Mouse (Mus musculus): ENCODE data around the gene Tpk1. TPM values are rescaled to one million over a fixed set of nuclear protein-coding genes. Genes with fewer than 3 reads are reported as not detected.
A peak's percentile ranks its signal among the peaks of the same experiment; 100 is the strongest.

Gene Tpk1
- total RNA-seq, 1 experiment from 2014 or later, result 18.5 TPM

DNA sequence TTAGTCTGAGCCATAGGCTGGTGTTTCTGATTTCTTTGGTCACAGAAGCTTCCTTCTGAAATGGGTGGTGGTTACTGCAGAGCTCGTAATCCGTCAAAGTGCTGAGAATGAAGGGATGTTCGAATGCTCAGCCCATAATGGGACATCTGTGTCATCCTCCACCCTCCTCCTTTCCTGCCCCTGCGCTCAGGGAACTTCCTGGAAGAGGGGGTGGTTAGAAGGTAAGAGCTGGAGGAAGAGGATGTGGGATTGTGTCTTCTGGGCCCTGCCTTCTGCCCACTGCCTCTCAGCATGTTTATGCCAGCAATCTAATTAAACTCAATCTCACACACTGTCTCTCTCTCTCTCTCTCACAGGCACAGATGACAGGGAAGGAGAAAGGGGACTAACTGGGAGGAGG is 317.0 kb downstream of the Tpk1 start:
- no peak for ATAC-seq (replicated peaks in 1 of 2; ENCODE audit: insufficient read depth in 1 of 2, low FRiP score in 2 of 2, low TSS enrichment in 1 of 2, low read depth in 1 of 2, poor library complexity in 2 of 2, severe bottlenecking in 2 of 2)

DNA sequence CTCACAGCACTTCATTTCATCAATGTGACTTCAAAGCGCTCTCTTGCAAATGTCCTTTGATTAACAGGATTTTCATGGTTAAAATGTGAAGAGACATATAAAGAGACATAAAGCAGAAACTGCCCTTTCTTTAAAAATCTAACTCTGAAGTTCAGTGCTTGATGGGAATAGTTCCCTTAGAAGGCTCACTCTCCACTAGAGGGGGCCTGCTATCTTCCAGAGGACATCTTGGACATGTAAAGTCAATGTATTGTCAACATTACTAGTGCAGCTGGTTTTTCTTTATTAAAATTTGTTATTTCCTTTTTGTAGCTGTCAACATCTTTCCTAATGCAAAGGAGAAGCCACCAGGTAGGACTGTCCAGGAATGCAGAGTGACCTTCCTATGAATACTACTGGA is 318.4 kb downstream of the Tpk1 start:
- no peak for ATAC-seq (replicated peaks in 1 of 2; ENCODE audit: insufficient read depth in 1 of 2, low FRiP score in 2 of 2, low TSS enrichment in 1 of 2, low read depth in 1 of 2, poor library complexity in 2 of 2, severe bottlenecking in 2 of 2)

DNA sequence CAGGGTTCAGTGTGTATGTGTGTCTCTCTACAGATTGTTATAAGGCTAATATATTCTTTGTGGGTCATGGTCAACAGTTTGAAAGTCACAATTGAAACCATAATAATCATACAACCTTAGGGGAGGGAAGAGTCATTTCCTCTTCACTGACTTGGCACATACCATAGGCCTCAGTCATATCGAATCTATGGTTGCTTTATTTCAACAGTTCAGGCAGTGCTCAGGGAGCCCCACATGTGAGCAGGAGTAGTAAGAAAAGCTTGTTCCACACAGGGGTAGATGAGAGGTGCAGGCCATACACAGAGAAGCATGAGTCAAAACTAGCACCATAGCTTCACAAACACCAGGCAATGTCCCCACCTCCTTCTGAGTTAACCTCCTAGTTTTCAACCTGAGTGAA is 323.1 kb downstream of the Tpk1 start:
- no peak for ATAC-seq (replicated peaks in 1 of 2; ENCODE audit: insufficient read depth in 1 of 2, low FRiP score in 2 of 2, low TSS enrichment in 1 of 2, low read depth in 1 of 2, poor library complexity in 2 of 2, severe bottlenecking in 2 of 2)

DNA sequence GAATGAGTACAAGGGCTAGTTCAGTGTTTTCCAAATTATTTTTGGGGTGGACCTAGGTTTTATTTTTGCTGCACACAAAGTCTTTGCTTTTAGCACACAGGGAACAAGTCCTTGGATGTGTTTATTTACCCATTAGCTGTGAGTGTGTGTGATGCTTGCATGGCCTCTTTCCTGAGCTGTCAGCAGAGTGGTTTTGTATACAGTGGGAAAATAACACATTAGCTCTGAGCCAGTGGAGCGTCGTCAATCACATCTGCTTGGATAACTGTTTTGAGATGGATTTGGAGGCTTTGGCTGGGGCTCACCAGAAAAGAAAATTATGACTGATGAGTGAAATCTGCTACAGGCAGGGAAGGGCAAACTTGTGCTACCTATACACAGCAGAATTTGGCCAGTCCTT is 323.7 kb downstream of the Tpk1 start:
- no peak for ATAC-seq (replicated peaks in 1 of 2; ENCODE audit: insufficient read depth in 1 of 2, low FRiP score in 2 of 2, low TSS enrichment in 1 of 2, low read depth in 1 of 2, poor library complexity in 2 of 2, severe bottlenecking in 2 of 2)

DNA sequence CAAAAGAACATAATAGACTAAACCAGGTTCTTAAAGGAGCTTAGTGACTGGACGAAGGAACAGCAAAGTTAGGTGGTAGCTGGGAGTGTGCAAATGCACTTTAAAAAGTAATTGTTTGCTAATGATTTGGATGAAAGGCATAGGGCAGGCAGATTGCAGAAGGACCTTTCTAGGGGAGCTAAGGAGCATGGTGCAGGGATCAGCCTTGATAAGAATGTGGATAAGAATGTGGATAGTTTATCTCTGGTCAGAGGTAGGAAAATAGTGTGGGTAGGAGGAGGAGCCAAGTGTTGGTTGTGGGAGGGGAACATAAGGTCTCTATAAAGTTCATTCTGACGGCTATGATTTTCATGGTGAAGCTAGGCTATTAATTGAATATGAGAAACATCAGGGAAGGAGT is 327.3 kb downstream of the Tpk1 start:
- ATAC-seq (replicated peaks in 1 of 2; ENCODE audit: insufficient read depth in 1 of 2, low FRiP score in 2 of 2, low TSS enrichment in 1 of 2, low read depth in 1 of 2, poor library complexity in 2 of 2, severe bottlenecking in 2 of 2), result no peak

DNA sequence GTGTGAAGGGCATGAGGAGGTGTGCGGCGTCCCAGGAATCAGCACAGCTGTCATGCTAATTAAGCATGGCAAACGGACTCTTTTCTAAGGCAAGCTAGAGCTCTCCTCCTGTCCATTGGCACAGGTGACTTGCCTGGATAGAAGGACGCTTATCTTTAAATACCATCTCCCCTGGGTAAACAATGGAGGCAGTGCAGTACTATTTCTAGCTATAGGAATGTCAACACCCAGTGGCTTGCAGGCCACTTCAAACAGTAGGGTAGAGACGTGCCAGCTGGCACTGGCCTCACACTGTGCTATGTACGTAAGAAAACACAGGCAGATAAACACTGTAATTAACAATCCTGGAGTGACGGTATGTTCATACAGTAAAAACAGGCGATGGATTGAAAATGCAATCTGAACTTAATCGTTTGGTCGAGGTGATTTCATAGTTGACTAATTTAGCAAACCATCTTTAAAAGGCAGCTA is 328.6 kb downstream of the Tpk1 start:
- no peak for ATAC-seq (replicated peaks in 1 of 2; ENCODE audit: insufficient read depth in 1 of 2, low FRiP score in 2 of 2, low TSS enrichment in 1 of 2, low read depth in 1 of 2, poor library complexity in 2 of 2, severe bottlenecking in 2 of 2)

DNA sequence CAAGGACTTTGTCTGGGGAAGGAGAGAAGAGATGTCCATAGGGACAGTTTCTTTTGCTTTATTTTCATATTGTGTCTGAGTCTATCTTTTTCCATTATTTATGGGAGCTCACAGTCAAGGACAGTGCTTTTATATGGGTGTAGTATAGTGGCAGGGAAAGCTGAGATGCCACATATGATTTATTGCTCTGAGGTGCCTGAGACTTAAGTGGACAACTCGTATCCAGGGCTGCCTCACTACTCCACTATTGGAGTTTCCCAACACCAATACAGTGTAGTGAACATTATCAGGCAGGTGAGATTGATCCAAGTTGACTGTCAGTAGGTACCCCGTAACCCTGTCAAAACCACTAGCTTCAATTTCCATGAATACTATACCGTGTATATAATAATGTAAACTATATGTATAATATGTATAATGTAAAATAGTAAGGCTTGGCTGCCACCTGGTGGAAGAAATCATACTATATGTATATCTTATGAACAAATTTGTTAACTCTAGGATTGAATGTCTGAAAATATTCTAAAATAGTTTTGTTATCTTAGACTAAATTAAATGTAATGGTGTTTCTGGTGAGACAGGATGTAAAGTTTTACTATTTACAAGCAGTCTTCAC is 330.4 kb downstream of the Tpk1 start:
- no peak for ATAC-seq (replicated peaks in 1 of 2; ENCODE audit: insufficient read depth in 1 of 2, low FRiP score in 2 of 2, low TSS enrichment in 1 of 2, low read depth in 1 of 2, poor library complexity in 2 of 2, severe bottlenecking in 2 of 2)

DNA sequence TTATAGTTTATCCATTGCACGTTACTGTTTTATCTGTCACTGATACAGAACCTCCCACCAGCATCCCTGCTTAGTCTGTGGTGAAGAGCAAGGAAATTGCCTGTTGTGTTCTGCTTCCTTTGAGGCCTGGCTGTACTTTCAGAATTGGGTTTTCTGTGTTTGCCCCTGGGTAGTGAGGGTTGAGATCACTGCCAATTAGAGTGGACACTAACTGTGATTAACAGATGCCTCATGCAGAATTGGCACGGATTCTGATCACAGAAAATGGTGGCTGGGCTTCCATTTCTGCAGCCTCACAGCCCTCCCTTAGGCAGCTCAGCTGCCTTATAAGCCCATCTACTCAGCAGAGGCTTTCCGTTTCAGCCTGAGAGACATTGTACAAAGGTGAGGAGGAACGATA is 332.6 kb downstream of the Tpk1 start:
- no peak for ATAC-seq (replicated peaks in 1 of 2; ENCODE audit: insufficient read depth in 1 of 2, low FRiP score in 2 of 2, low TSS enrichment in 1 of 2, low read depth in 1 of 2, poor library complexity in 2 of 2, severe bottlenecking in 2 of 2)

DNA sequence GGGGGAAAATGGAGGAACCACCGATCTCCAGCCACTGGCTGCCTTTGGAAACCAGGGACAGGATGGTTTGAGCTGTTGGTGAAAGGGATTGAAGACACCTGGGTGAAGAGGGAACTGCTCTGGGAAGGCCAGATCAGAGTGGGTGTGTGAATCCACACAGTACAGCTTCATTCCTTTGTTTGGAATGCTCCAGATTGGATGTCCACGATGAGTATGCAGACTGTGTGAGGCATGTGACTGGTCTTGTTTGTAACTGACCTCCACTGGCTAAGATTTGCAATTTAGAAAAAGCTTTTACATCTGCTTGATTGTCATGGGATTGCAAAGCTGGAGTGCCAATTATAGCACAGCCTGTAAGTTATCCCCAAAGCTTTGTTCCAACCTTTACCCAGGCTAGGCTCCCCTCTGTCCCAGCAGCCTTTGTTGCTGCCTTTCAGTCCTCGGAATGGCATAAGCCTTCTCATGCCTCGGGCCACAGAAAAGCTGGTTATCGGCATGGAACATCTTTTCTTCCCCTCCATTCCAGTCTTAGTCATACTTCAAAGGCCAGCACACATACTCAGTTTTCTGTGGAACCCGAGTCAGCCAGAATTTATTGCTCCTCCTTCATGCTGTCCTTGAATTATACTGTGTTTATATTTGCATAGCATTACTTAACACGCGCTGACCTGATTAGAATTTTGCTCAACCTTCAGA is 353.0 kb downstream of the Tpk1 start:
- no peak for ATAC-seq (replicated peaks in 1 of 2; ENCODE audit: insufficient read depth in 1 of 2, low FRiP score in 2 of 2, low TSS enrichment in 1 of 2, low read depth in 1 of 2, poor library complexity in 2 of 2, severe bottlenecking in 2 of 2)

DNA sequence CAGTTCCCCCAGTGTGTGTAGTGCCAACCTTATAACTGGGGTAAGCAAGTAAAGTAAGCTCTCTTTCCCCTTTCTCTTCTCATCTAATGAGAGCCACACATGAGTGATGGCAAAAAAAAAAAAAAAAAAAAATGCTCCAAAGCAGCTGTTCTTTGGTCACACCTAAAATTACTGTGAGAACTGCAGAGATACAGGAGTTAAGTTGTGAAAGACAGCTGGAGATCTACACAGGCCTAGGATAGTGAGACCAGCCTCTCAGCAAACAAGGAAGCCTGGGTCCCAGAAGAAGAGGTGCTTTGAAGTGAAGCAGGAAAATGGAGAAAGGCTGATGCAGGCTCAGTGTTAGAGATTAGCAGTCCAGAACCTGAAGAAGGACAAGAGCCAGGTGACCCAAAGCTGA is 353.5 kb downstream of the Tpk1 start:
- no peak for ATAC-seq (replicated peaks in 1 of 2; ENCODE audit: insufficient read depth in 1 of 2, low FRiP score in 2 of 2, low TSS enrichment in 1 of 2, low read depth in 1 of 2, poor library complexity in 2 of 2, severe bottlenecking in 2 of 2)

DNA sequence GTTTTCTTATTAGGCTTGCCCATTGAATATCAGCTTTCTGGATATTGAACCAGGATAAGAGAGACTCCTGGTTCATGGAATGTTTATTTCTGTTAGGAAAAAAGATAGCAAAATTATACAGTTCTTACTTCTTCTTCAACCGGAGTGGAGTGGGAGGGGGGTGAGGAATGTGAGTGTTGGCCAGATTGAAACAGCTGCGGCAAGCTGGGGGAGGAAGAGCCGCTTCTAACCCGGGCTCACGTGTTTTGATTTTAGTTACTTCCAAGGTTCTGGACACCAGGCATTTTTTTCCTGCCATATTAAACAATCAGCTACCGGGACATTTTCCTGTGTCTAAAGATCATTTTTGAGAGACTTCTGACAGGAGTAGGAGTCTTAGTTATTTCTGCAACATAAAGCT is 356.0 kb downstream of the Tpk1 start:
- ATAC-seq (replicated peaks in 1 of 2; ENCODE audit: insufficient read depth in 1 of 2, low FRiP score in 2 of 2, low TSS enrichment in 1 of 2, low read depth in 1 of 2, poor library complexity in 2 of 2, severe bottlenecking in 2 of 2), result no peak

DNA sequence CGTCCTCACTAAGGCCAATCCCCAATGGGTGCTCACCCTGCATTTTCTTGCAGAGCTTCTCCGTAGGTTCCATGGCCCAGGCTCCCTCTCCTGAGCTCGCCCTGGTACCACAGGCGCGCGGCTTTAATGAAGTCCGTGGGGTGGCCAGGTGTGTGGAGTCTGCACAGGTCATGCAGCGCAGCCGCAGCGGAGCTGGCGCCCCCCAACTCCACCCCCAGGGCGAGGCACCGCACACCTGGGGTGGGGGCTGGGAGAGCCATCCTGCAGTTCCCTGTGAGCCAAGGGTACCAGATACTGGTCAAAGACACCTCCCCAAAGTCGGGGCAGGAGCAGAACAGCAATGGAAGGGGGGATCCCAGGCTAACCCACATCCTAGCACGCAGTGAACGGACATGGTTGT is 356.6 kb downstream of the Tpk1 start, which contains the start of gene Nobox:
Nobox (minus strand) TSS at position 101 of the 400 bp plus-strand sequence.
- ATAC-seq (replicated peaks in 1 of 2; ENCODE audit: insufficient read depth in 1 of 2, low FRiP score in 2 of 2, low TSS enrichment in 1 of 2, low read depth in 1 of 2, poor library complexity in 2 of 2, severe bottlenecking in 2 of 2), result no peak

DNA sequence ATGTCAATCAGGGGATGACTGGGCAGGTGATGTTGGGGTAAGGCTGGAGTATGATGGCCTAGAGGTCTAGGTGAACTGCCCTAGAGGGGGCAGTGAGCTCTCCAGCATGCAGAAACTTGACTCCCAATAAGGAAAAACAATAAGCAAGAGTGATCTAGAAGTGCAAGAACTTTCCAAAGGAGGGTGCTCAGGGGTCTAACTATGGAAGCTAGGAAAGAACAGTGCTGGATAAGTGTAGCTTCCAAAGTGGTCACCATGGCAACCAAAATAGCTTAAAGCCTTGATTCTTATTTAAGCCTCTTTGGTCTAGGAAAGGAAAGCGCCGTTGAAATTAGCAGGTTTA is 368.6 kb downstream of the Tpk1 start:
- no peak; a peak in 1 of 4 replicates for ATAC-seq (replicated peaks in 1 of 2; ENCODE audit: insufficient read depth in 1 of 2, low FRiP score in 2 of 2, low TSS enrichment in 1 of 2, low read depth in 1 of 2, poor library complexity in 2 of 2, severe bottlenecking in 2 of 2)

DNA sequence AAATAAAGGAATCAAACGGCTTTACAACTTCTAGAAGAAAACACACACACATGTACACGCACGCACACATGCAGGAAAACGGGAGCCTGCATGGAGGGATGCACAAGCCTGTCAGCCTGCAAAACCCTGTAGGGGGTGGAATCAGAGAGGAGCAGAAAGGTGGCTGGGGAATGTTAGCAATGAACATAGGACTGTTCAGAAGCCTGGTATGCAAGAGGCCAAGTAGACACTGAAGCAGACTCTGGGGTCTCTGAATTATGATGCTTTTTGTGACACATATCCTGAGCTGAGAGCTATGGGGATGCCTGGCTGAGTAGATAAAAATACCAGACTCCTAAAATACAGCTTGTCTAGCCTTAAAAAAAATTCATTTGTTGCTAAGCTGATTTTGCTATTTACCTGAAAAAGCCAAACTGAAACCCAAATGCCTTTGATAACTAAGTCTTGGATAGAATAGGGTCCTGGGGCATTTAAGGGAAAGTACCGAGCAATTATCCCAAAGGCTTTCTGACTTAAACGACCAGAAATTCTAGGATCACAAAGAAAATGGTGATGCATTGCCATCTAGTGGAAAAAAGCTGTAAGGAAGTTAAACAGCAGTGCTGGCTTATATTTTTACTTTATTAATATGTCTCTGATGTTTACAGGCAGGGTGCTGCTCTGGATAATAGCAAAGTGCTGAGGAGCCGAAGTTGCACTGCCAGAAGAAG is 369.1 kb downstream of the Tpk1 start:
- ATAC-seq (replicated peaks in 1 of 2; ENCODE audit: insufficient read depth in 1 of 2, low FRiP score in 2 of 2, low TSS enrichment in 1 of 2, low read depth in 1 of 2, poor library complexity in 2 of 2, severe bottlenecking in 2 of 2), result peak; percentile 65 to 66

DNA sequence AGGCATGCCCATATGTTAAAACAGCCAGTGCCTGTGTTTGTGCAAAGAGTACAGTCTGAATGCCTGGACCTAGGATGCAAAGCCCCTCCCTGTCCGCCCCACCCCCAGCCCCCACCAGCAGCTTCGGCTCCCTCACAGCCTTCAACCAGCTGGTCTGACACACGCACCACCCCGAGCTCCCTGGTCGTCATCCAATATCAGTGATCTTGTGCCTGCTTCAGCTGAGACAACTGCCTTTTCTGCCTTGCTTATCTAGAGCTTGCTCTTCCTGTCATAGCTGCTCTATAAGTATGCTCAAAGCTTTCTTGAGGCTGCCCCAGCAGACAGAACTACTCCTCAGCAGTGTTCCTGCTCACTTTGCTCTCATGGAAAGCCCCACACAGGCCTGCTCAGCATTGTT is 370.2 kb downstream of the Tpk1 start:
- no peak for ATAC-seq (replicated peaks in 1 of 2; ENCODE audit: insufficient read depth in 1 of 2, low FRiP score in 2 of 2, low TSS enrichment in 1 of 2, low read depth in 1 of 2, poor library complexity in 2 of 2, severe bottlenecking in 2 of 2)
